Mouse (Mus musculus): ENCODE measurements at regions not wholly inside any gene's neighbourhood (a gene's known extent, or its start where the extent isn't known, plus 50 kb on each side); places are given as distances from the start of the nearest gene placed in this dataset.
A peak's percentile ranks its signal among the peaks of the same experiment; 100 is the strongest.
"Not testable (repeated sequence)": the region's sequence is repeated elsewhere in the genome, so short reads cannot be mapped to it uniquely, and the experiment has no call there.

GRCm38 (mm10) chr1:80969927-80970326, 106.8 kb upstream of the Nyap2 start:
- DNase-seq (ENCODE audit: low spot score) = no peak

- DNase-seq (ENCODE audit: low spot score) = no peak
Measured at GRCm38 (mm10) chr1:80969194-80969593, 107.6 kb upstream of the Nyap2 start.

- no peak for DNase-seq (ENCODE audit: low spot score)
Measured at GRCm38 (mm10) chr1:80965792-80966191, 111.0 kb upstream of the Nyap2 start.

GRCm38 (mm10) chr1:80964376-80964775, 112.4 kb upstream of the Nyap2 start:
- no peak for DNase-seq (ENCODE audit: low spot score)

GRCm38 (mm10) chr1:80963838-80964237, 112.9 kb upstream of the Nyap2 start:
- no peak for DNase-seq (ENCODE audit: low spot score)

DNA sequence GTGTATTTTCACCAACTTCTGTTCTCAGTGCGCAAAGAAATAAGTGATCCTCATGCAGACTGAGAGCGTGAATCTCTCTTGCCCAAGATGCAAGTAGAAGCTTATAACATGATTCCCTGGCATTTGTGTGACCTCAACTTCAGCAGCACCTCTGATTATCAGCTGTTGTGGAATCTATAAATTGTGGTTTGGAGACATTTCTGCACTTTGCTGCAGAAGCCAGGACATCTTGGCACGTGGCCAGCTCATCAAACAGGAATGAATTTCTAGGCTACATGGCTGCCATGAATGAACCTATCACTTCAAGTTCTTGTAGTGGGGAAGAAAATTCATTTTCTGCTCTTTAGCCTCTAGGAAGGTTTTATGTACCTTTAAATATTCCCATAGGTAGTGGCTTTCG, 126.3 kb upstream of the Nyap2 start:
- no peak for DNase-seq (ENCODE audit: low spot score)

- DNase-seq (ENCODE audit: low spot score) = not testable (repeated sequence)
Measured at GRCm38 (mm10) chr1:80946049-80946448, 130.7 kb upstream of the Nyap2 start.

DNA sequence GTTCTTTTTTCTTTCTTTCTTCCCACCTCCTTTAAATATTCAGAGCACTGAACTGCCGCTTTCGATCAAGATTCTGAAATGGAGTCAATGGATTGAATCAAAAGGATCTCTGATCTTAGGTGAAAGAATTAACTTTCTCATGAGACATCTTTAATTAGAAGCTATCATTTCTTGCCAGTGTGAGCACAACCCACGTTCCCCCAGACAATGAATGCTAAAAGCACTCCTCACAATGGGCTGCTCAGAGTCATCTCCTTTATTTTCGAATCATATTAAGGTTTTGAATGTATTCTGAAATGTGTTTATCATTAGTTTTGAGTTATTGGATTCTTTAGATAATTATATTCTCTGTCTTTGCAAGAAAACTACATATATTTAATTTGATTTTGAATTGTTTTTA, 137.4 kb upstream of the Nyap2 start:
- no peak for DNase-seq (ENCODE audit: low spot score)

DNA sequence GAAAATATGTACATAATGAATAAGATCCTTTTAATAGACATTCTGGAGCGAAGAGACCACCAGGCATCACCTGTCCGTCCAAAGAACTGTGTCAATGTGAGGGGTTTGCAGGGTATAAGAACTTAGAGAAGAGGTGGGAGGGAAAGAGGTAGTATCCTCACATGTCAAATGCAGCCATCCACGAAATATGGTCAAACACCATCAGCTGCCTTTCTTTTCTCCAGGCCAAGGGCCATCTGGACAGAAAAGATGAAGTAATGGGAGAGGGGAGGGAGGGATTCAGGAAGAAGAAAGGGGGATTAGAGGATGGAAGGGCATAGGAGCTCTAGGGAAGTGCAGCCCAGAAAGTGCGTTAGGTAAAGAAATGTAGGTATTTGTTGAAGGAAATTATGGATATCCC, 141.0 kb upstream of the Dock10 start:
- DNase-seq (ENCODE audit: low spot score) = no peak

- DNase-seq (ENCODE audit: low spot score) = no peak
Measured at GRCm38 (mm10) chr1:80874140-80874849, 116.0 kb upstream of the Dock10 start.

DNA sequence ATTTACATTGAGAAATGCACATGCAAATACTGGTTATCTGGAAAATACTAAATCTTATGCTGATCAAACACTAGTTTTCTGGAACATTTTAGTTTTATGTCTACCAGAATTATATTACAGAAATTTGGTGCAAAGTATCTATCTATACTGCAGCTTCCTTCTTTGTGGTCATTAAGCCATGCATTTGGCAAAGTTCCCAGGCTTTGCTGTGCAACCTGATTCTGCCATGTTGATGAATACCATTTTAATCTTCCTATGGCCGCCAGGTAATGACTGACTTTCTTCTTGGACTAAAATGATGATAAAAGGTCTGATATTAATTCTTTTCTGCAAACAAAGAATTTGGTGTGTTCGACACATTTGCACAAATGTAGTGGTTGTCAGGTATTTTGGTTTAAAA, 115.3 kb upstream of the Dock10 start:
- DNase-seq (ENCODE audit: low spot score) = no peak

- DNase-seq (ENCODE audit: low spot score) = no peak
Measured at GRCm38 (mm10) chr1:80868805-80869204, 110.5 kb upstream of the Dock10 start.

GRCm38 (mm10) chr1:80856981-80857380, 98.7 kb upstream of the Dock10 start:
- DNase-seq (ENCODE audit: low spot score) = no peak

GRCm38 (mm10) chr1:80854945-80855656, 96.8 kb upstream of the Dock10 start:
- DNase-seq (ENCODE audit: low spot score) = no peak

DNA sequence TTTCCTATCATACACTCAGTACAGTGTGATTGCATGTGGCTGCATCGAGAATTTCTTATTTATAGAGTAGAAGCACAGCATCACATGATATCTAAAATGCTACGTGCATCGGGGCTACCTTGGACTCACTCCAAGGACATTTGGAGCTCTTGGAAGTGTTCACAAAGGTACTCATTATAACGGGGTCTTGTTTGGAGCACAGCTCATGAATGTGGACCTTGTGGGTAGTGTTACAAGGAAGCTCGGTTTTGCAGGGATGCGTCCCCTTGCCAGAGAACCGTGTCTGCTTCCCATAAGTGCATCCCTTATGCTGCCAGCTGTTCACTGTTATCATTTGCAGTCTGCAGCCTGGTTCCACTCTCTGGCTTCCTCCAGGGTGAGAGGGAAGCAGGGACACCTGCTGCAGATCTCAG, 96.0 kb upstream of the Dock10 start:
- no peak for DNase-seq (ENCODE audit: low spot score)

- DNase-seq (ENCODE audit: low spot score) = no peak
Measured at GRCm38 (mm10) chr1:80852761-80853160, 94.4 kb upstream of the Dock10 start.

GRCm38 (mm10) chr1:80830196-80830794, 72.0 kb upstream of the Dock10 start:
- DNase-seq (ENCODE audit: low spot score) = peak; percentile 3

GRCm38 (mm10) chr1:80826383-80826782, 68.1 kb upstream of the Dock10 start:
- no peak for DNase-seq (ENCODE audit: low spot score)

DNA sequence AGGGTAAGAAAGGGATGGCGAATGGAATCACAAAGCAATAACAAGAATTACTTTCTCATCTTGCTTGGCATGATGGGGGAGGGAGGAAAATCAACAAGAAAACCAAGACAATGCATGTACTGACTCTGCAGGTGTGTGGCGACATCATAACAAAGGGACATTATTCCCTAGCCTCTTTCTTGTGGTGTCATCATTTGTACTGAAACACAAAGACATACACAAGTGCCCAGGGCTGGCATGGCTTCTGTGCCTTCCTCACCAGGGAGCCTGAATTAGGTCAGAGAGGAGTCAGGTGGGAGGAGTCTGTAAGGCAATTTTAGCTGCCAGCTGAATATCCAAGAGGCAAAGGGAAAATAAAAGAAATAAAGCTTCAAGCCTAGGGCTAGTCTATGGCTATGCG, 65.6 kb upstream of the Dock10 start:
- no peak for DNase-seq (ENCODE audit: low spot score)

DNA sequence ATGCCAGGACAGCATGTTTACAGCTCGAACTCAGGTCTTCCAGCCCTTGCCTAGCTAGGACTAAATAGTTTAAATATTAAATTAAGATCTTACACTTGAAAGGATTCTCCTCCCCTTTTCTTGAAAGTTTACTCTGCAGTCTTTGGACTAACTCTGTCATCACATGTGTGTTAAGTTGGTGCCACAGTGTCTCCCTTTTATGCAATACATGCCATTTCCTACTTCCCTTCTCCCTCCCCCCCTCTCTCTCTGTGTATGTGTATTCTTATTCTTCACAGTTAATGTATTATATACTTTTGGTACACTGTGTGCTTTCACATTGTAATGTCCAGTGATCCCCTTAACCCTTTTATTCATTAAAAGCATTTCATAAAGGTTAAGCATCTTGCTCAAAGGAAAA, 63.9 kb upstream of the Dock10 start:
- no peak for DNase-seq (ENCODE audit: low spot score)

- DNase-seq (ENCODE audit: low spot score) = no peak
Measured at GRCm38 (mm10) chr1:80812906-80813305, 54.6 kb upstream of the Dock10 start.
